Comparison of ENCODE assay signal across 7 mouse cellular contexts in genomic region chr6:49208935-49209334, GRCm38 (mm10). TPM values are rescaled to one million over a fixed set of nuclear protein-coding genes. Genes with fewer than 3 reads are reported as not detected.
DNase-seq lines count a peak whose midpoint lies in the region; ATAC-seq and TF ChIP-seq lines count a peak whose summit lies in the region.

No protein-coding gene starts in this region.

- WGBS in limb, embryonic 15.5 days: 80% methylated on average over 5 of the region's 5 CpGs
- whole genome bisulfite sequencing in limb, embryonic 10.5 days: 92% methylated on average over 5 of the region's 5 CpGs
- WGBS in embryonic facial prominence, embryonic 15.5 days: 79% methylated on average over 5 of the region's 5 CpGs
- WGBS in lung, postnatal 0 days: 68% methylated on average over 5 of the region's 5 CpGs

- TF ChIP-seq CTCF in lung, postnatal 0 days (IDR thresholded peaks at IDR 0.05): no peak

- H3K27me3 ChIP-seq in limb, embryonic 15.5 days: no peaks in the 10 kb centered on the region
- no peaks in the 10 kb centered on the region for H3K27me3 ChIP-seq in limb, embryonic 10.5 days (ENCODE audit: low read depth, poor library complexity, severe bottlenecking)
- no peaks in the 10 kb centered on the region for H3K27me3 ChIP-seq in embryonic facial prominence, embryonic 15.5 days
- H3K27me3 ChIP-seq in lung, postnatal 0 days (replicated peaks; ENCODE audit: insufficient read depth, low read length): no peaks in the 10 kb centered on the region

- H3K9ac ChIP-seq in limb, embryonic 15.5 days: no peak overlapping the region
- H3K9ac ChIP-seq in embryonic facial prominence, embryonic 15.5 days: no peak overlapping the region
- no peak overlapping the region for H3K9ac ChIP-seq in lung, postnatal 0 days (replicated peaks; ENCODE audit: low read depth)

- H3K4me3 ChIP-seq in limb, embryonic 15.5 days: no peak overlapping the region
- no peak overlapping the region for H3K4me3 ChIP-seq in limb, embryonic 10.5 days
- no peak overlapping the region for H3K4me3 ChIP-seq in embryonic facial prominence, embryonic 15.5 days (replicated peaks)
- no peak overlapping the region; the same call in 1 of the 2 replicates for H3K4me3 ChIP-seq in lung, postnatal 0 days (ENCODE audit: low read depth, low read length)

- peaks cover 25% of the 10 kb centered on the region for H3K36me3 ChIP-seq in limb, embryonic 15.5 days
- peaks cover 53% of the 10 kb centered on the region for H3K36me3 ChIP-seq in limb, embryonic 10.5 days
- peaks cover 21% of the 10 kb centered on the region; the same call in 1 of the 2 replicates for H3K36me3 ChIP-seq in embryonic facial prominence, embryonic 15.5 days
- no peaks in the 10 kb centered on the region for H3K36me3 ChIP-seq in lung, postnatal 0 days (ENCODE audit: insufficient read depth, low read length)

- no peak overlapping the region for H3K4me2 ChIP-seq in limb, embryonic 15.5 days
- H3K4me2 ChIP-seq in embryonic facial prominence, embryonic 15.5 days (replicated peaks): 0 out of 2 replicates have a peak overlapping the region, but pooled peaks have one; percentile 1
- peak overlapping the region; percentile 18 for H3K4me2 ChIP-seq in lung, postnatal 0 days (replicated peaks; ENCODE audit: low read depth, low read length)

- peak; percentile 61; the same call in 1 of the 2 replicates for TF ChIP-seq EP300 in lung, postnatal 0 days (IDR thresholded peaks at IDR 0.05)

- H3K27ac ChIP-seq in limb, embryonic 15.5 days: 0 out of 2 replicates have a peak overlapping the region, but pooled peaks have one; percentile 22
- no peak overlapping the region for H3K27ac ChIP-seq in limb, embryonic 10.5 days
- H3K27ac ChIP-seq in embryonic facial prominence, embryonic 15.5 days (replicated peaks): no peak overlapping the region
- peak overlapping the region; percentile 64 for H3K27ac ChIP-seq in lung, postnatal 0 days (ENCODE audit: low read length)

- H3K4me1 ChIP-seq in limb, embryonic 15.5 days: peaks cover 46% of the 10 kb centered on the region
- peaks cover 47% of the 10 kb centered on the region for H3K4me1 ChIP-seq in limb, embryonic 10.5 days
- peaks cover 48% of the 10 kb centered on the region for H3K4me1 ChIP-seq in embryonic facial prominence, embryonic 15.5 days
- peaks cover 12% of the 10 kb centered on the region; the same call in 1 of the 2 replicates for H3K4me1 ChIP-seq in lung, postnatal 0 days (ENCODE audit: insufficient read depth, low read depth, low read length)

- no peaks in the 10 kb centered on the region for H3K9me3 ChIP-seq in limb, embryonic 15.5 days
- H3K9me3 ChIP-seq in limb, embryonic 10.5 days (replicated peaks): no peaks in the 10 kb centered on the region
- no peaks in the 10 kb centered on the region for H3K9me3 ChIP-seq in embryonic facial prominence, embryonic 15.5 days (replicated peaks)
- H3K9me3 ChIP-seq in lung, postnatal 0 days (ENCODE audit: low read length): no peaks in the 10 kb centered on the region

- ATAC-seq in limb, embryonic 15.5 days (ENCODE audit: insufficient number of reproducible peaks, low FRiP score, low TSS enrichment, low read depth): no peak
- ATAC-seq in embryonic facial prominence, embryonic 15.5 days (ENCODE audit: insufficient number of reproducible peaks, low FRiP score, low TSS enrichment, low read depth): no peak
- ATAC-seq in lung, postnatal 0 days: peak; percentile 60

- no peak for DNase-seq in limb, embryonic 10.5 days (ENCODE audit: low spot score)
- peak; percentile 34 for DNase-seq in NIH3T3 (ENCODE audit: low read depth)
- DNase-seq in lung, postnatal 0 days (ENCODE audit: low spot score): peak; percentile 55
- no peak for DNase-seq in right cerebral cortex, postnatal 36 days (ENCODE audit: low spot score in 2 of 2)
- no peak for DNase-seq in left cerebral cortex, adult 8-10 months (ENCODE audit: low spot score in 2 of 2)

RNA-seq across cellular contexts. Expression of gene Igf2bp3, which starts 5.8 kb away (rescaled TPM):
- 45.9 and 46.1 TPM in 2 replicates for polyA plus RNA-seq in limb, embryonic 15.5 days (2015; fragmentation: Nextera tagmentation; extraction: Ambion mirVana)
- polyA plus RNA-seq in limb, embryonic 10.5 days (2016; fragmentation: Nextera tagmentation; extraction: Ambion mirVana): 148 and 149 TPM in 2 replicates
- 46.1 and 48.8 TPM in 2 replicates for polyA plus RNA-seq in embryonic facial prominence, embryonic 15.5 days (2015; fragmentation: Nextera tagmentation; extraction: Ambion mirVana)
- polyA plus RNA-seq in lung, postnatal 0 days (2015; fragmentation: Nextera tagmentation; extraction: Ambion mirVana): 20.8 and 23.7 TPM in 2 replicates
- total RNA-seq in left cerebral cortex, adult 8-10 months (2022): not detected

RNA-seq across cellular contexts. Expression of gene Tra2a, which starts 54.9 kb away (rescaled TPM):
- 81.9 and 98.3 TPM in 2 replicates for polyA plus RNA-seq in limb, embryonic 15.5 days (2015; fragmentation: Nextera tagmentation; extraction: Ambion mirVana)
- polyA plus RNA-seq in limb, embryonic 10.5 days (2016; fragmentation: Nextera tagmentation; extraction: Ambion mirVana): 126 and 128 TPM in 2 replicates
- 99.6 and 104 TPM in 2 replicates for polyA plus RNA-seq in embryonic facial prominence, embryonic 15.5 days (2015; fragmentation: Nextera tagmentation; extraction: Ambion mirVana)
- polyA plus RNA-seq in lung, postnatal 0 days (2015; fragmentation: Nextera tagmentation; extraction: Ambion mirVana): 45.3 and 72.6 TPM in 2 replicates
- 10 to 100 TPM; 45.2 to 57.3 (median 55.6) TPM for total RNA-seq in left cerebral cortex, adult 8-10 months (2022)

Comparison
In these comparisons a context has a peak if more than half of its experiments do, and no peak if none do; other contexts are left out.
1. H3K27ac ChIP-seq: peak in limb, embryonic 15.5 days (single experiment) and lung, postnatal 0 days (single experiment); none in limb, embryonic 10.5 days (single experiment) and embryonic facial prominence, embryonic 15.5 days (single experiment).
2. DNase-seq: peak in NIH3T3 (single experiment) and lung, postnatal 0 days (single experiment); none in limb, embryonic 10.5 days (single experiment), right cerebral cortex, postnatal 36 days (0 of 2) and left cerebral cortex, adult 8-10 months (0 of 2).